Mouse (Mus musculus): ENCODE data around the gene Etl4.

Gene Etl4

GRCm38 (mm10) chr2:20711024-20711423 lies 801.4 kb downstream of the Etl4 start:
- no peak for DNase-seq (ENCODE audit: low read depth)

- no peak for DNase-seq (ENCODE audit: low read depth)
These were observed 809.5 kb downstream of the Etl4 start for GRCm38 (mm10) chr2:20719105-20719504.

GRCm38 (mm10) chr2:20721098-20721497 lies 811.5 kb downstream of the Etl4 start:
- DNase-seq (ENCODE audit: low read depth): no peak

GRCm38 (mm10) chr2:20722165-20722991 lies 812.8 kb downstream of the Etl4 start:
- no peak for DNase-seq (ENCODE audit: low read depth)

- DNase-seq (ENCODE audit: low read depth): no peak
These were observed 814.6 kb downstream of the Etl4 start for GRCm38 (mm10) chr2:20723990-20724745.

GRCm38 (mm10) chr2:20726974-20727373 lies 817.4 kb downstream of the Etl4 start:
- no peak for DNase-seq (ENCODE audit: low read depth)

- DNase-seq (ENCODE audit: low read depth): no peak
These were observed 818.3 kb downstream of the Etl4 start for GRCm38 (mm10) chr2:20727752-20728438.

GRCm38 (mm10) chr2:20735444-20735843 lies 825.9 kb downstream of the Etl4 start:
- DNase-seq (ENCODE audit: low read depth): no peak

- DNase-seq (ENCODE audit: low read depth): no peak
These were observed 826.9 kb downstream of the Etl4 start for GRCm38 (mm10) chr2:20736324-20737015.

GRCm38 (mm10) chr2:20737112-20737808 lies 827.7 kb downstream of the Etl4 start:
- no peak for DNase-seq (ENCODE audit: low read depth)

GRCm38 (mm10) chr2:20737837-20738236 lies 828.3 kb downstream of the Etl4 start:
- no peak for DNase-seq (ENCODE audit: low read depth)

- no peak for DNase-seq (ENCODE audit: low read depth)
These were observed 838.1 kb downstream of the Etl4 start for GRCm38 (mm10) chr2:20747723-20748122.

GRCm38 (mm10) chr2:20748481-20748880 lies 838.9 kb downstream of the Etl4 start:
- no peak for DNase-seq (ENCODE audit: low read depth)

GRCm38 (mm10) chr2:20749687-20750086 lies 840.1 kb downstream of the Etl4 start:
- no peak for DNase-seq (ENCODE audit: low read depth)

- no peak for DNase-seq (ENCODE audit: low read depth)
These were observed 843.9 kb downstream of the Etl4 start for GRCm38 (mm10) chr2:20753282-20754110.

GRCm38 (mm10) chr2:20756964-20757363 lies 847.4 kb downstream of the Etl4 start:
- DNase-seq (ENCODE audit: low read depth): no peak

GRCm38 (mm10) chr2:20759045-20759662 lies 849.6 kb downstream of the Etl4 start:
- DNase-seq (ENCODE audit: low read depth): no peak

- DNase-seq (ENCODE audit: low read depth): no peak
These were observed 851.7 kb downstream of the Etl4 start for GRCm38 (mm10) chr2:20761320-20761719.

- no peak for DNase-seq (ENCODE audit: low read depth)
These were observed 852.2 kb downstream of the Etl4 start for GRCm38 (mm10) chr2:20761751-20762150.
